Mouse (Mus musculus) CH12.LX (cell line): ENCODE data around the gene Dgkd. TPM values are rescaled to one million over a fixed set of nuclear protein-coding genes. Genes with fewer than 3 reads are reported as not detected.

ENCODE experiments used
- DNase-seq: peaks from one replicate; pipeline ENCODE4 v3.0.0-alpha.2; 2013; ENCODE audit errors: extremely low read depth
- H3K27ac ChIP-seq: 2 replicates; pipeline ENCODE4 v1.5.1; 2012; ENCODE audit warnings: low read depth, mild to moderate bottlenecking, control low read depth, moderate library complexity; ENCODE audit not compliant: insufficient read depth
- H3K27me3 ChIP-seq: replicated peaks from 2 replicates; pipeline ENCODE3; 2012; ENCODE audit warnings: inconsistent platforms
- H3K36me3 ChIP-seq, 2 experiments: replicated peaks in 1 of 2; 2 replicates each; pipeline versions ENCODE3 to v1.6.1; 2012; ENCODE audit warnings: inconsistent platforms in 1 of 2, low read length in 1 of 2, mild to moderate bottlenecking in 1 of 2, mixed read lengths in 1 of 2, moderate library complexity in 1 of 2; ENCODE audit not compliant: control insufficient read depth in 1 of 2, insufficient read depth in 1 of 2
- H3K4me1 ChIP-seq, 2 experiments: 2 replicates each; pipeline ENCODE4 v1.6.1; 2012; ENCODE audit warnings: inconsistent platforms in 1 of 2, moderate library complexity in 1 of 2; ENCODE audit not compliant: insufficient read depth in 2 of 2, control insufficient read depth in 1 of 2
- H3K4me2 ChIP-seq: 2 replicates; pipeline ENCODE4 v1.6.1; 2012; ENCODE audit warnings: low read depth, mild to moderate bottlenecking, control low read depth; ENCODE audit not compliant: poor library complexity, insufficient read depth, severe bottlenecking
- H3K4me3 ChIP-seq, 3 experiments: fragments of 150-350 bp in 1 of 3; sonication (generic) in 1 of 3; replicated peaks in 1 of 3; 2 replicates each; pipeline versions ENCODE3 to v1.5.1; 2011 to 2012; ENCODE audit warnings: low read depth in 2 of 3, low read length in 2 of 3, mild to moderate bottlenecking in 2 of 3, moderate library complexity in 2 of 3, control low read depth in 1 of 3, improper control_type of control experiment in 1 of 3, inconsistent platforms in 1 of 3, mixed read lengths in 1 of 3; ENCODE audit not compliant: poor library complexity in 1 of 3
- H3K79me2 ChIP-seq: replicated peaks from 2 replicates; pipeline ENCODE4 v1.6.1; 2012; ENCODE audit warnings: mild to moderate bottlenecking, moderate library complexity; ENCODE audit not compliant: control insufficient read depth, poor library complexity, insufficient read depth, severe bottlenecking; ENCODE audit errors: extremely low read depth
- H3K9ac ChIP-seq: 2 replicates; pipeline ENCODE4 v1.6.1; 2012; ENCODE audit warnings: low read depth, mild to moderate bottlenecking, control low read depth, moderate library complexity; ENCODE audit not compliant: insufficient read depth
- H3K9me3 ChIP-seq: replicated peaks from 2 replicates; pipeline ENCODE3; 2012; ENCODE audit warnings: low read length, inconsistent platforms, mixed read lengths
- BHLHE40 ChIP-seq: IDR thresholded peaks from 2 replicates; pipeline ENCODE4 v1.6.1; 2011; ENCODE audit warnings: mild to moderate bottlenecking, low read depth, low read length, improper control_type of control experiment
- CHD1 ChIP-seq: IDR thresholded peaks from 2 replicates; pipeline ENCODE4 v1.6.1; 2012; ENCODE audit warnings: low read depth, low read length, improper control_type of control experiment, inconsistent platforms
- CTCF ChIP-seq, 2 experiments: IDR thresholded peaks in 1 of 2; conservative IDR thresholded peaks in 1 of 2; 2 replicates each; pipeline ENCODE4 v1.5.1; 2011 to 2012; ENCODE audit warnings: low read depth in 2 of 2, low read length in 2 of 2, improper control_type of control experiment in 1 of 2, inconsistent platforms in 1 of 2, mild to moderate bottlenecking in 1 of 2, moderate library complexity in 1 of 2
- E2F4 ChIP-seq: IDR thresholded peaks from 2 replicates; pipeline ENCODE4 v1.6.1; 2011; ENCODE audit warnings: low read depth, low read length, improper control_type of control experiment; ENCODE audit not compliant: insufficient replicate concordance
- EP300 ChIP-seq: IDR thresholded peaks from 2 replicates; pipeline ENCODE4 v1.6.1; 2011; ENCODE audit warnings: low read length, improper control_type of control experiment
- ETS1 ChIP-seq: conservative IDR thresholded peaks from 2 replicates; pipeline ENCODE4 v1.6.1; 2012; ENCODE audit warnings: low read depth, mild to moderate bottlenecking, inconsistent platforms, low read length, improper control_type of control experiment, moderate library complexity
- JUND ChIP-seq: conservative IDR thresholded peaks from 2 replicates; pipeline ENCODE4 v1.6.1; 2011; ENCODE audit warnings: low read depth, low read length, improper control_type of control experiment
- MAFK ChIP-seq: IDR thresholded peaks from 2 replicates; pipeline ENCODE4 v1.6.1; 2011; ENCODE audit warnings: low read length, improper control_type of control experiment; ENCODE audit not compliant: insufficient replicate concordance
- MYC ChIP-seq: IDR thresholded peaks from 2 replicates; pipeline ENCODE4 v1.6.1; 2011; ENCODE audit warnings: low read depth, mild to moderate bottlenecking, improper control_type of control experiment, low read length
- NELFE ChIP-seq: IDR thresholded peaks from 2 replicates; pipeline ENCODE4 v1.6.1; 2011; ENCODE audit warnings: low read depth, low read length, improper control_type of control experiment
- POLR2A ChIP-seq: IDR thresholded peaks from 2 replicates; pipeline ENCODE4 v1.6.1; 2011; ENCODE audit warnings: low read depth, mild to moderate bottlenecking, improper control_type of control experiment, low read length
- POLR2AphosphoS2 ChIP-seq: IDR thresholded peaks from 2 replicates; pipeline ENCODE4 v1.6.1; 2011; ENCODE audit warnings: low read depth, low read length, improper control_type of control experiment
- RAD21 ChIP-seq: IDR thresholded peaks from 2 replicates; pipeline ENCODE4 v1.6.1; 2011; ENCODE audit warnings: low read depth, mild to moderate bottlenecking, low read length, improper control_type of control experiment, moderate library complexity
- RCOR1 ChIP-seq: conservative IDR thresholded peaks from 2 replicates; pipeline ENCODE4 v1.6.1; 2012; ENCODE audit warnings: low read depth, mild to moderate bottlenecking, inconsistent platforms, low read length, improper control_type of control experiment
- SMC3 ChIP-seq: IDR thresholded peaks from 2 replicates; pipeline ENCODE4 v1.6.1; 2011; ENCODE audit warnings: low read depth, low read length, improper control_type of control experiment
- TBP ChIP-seq: conservative IDR thresholded peaks from 2 replicates; pipeline ENCODE4 v1.6.1; 2011; ENCODE audit warnings: low read depth, low read length, improper control_type of control experiment
- TCF12 ChIP-seq: IDR thresholded peaks from 2 replicates; pipeline ENCODE4 v1.6.1; 2014; ENCODE audit warnings: low read depth, mild to moderate bottlenecking, inconsistent platforms, low read length, improper control_type of control experiment
- UBTF ChIP-seq: IDR thresholded peaks from 2 replicates; pipeline ENCODE4 v1.6.1; 2012; ENCODE audit warnings: low read depth, mild to moderate bottlenecking, inconsistent platforms, low read length, improper control_type of control experiment, moderate library complexity
- USF1 ChIP-seq: IDR thresholded peaks from 2 replicates; pipeline ENCODE4 v1.6.1; 2014; ENCODE audit warnings: low read depth, mild to moderate bottlenecking, inconsistent platforms, low read length, improper control_type of control experiment
- ZNF384 ChIP-seq: IDR thresholded peaks from 2 replicates; pipeline ENCODE4 v1.6.1; 2012; ENCODE audit warnings: low read depth, low read length, improper control_type of control experiment, inconsistent platforms
- dilution Hi-C: fragments of 300-500 bp; cut with MboI; formaldehyde crosslinking; loops from 2 replicates; pipeline ENCODE4 v1.14.3; 2020; ENCODE audit warnings: low sequenced_read_pairs; ENCODE audit not compliant: extremely low pct_unique_long_range_greater_than_20kb, extremely low pct_ligation_motif_present
- in situ Hi-C: fragments of 300-500 bp; cut with MboI; formaldehyde crosslinking; loops from 3 replicates; pipeline ENCODE4 v1.14.3; 2019; ENCODE audit warnings: low sequenced_read_pairs, low pct_ligation_motif_present, low pct_unique_long_range_greater_than_20kb, mixed read lengths
- polyA plus RNA-seq: library from polyadenylated mRNA; unstranded; fragments of >175 nt; gene quantifications from 2 replicates; pipeline ENCODE4 v1.2.1, GENCODE M21; 2012; ENCODE audit warnings: low read depth; ENCODE audit not compliant: insufficient read length
- total RNA-seq, 2 experiments: library from RNA; depleted of rRNA; stranded (reverse); fragments of 300-350 nt in 1 of 2; fragments of >200 nt in 1 of 2; gene quantifications; 2 replicates each; pipeline ENCODE4 v1.2.3; 2012 to 2014

Dgkd gene
- total and polyA plus RNA-seq, 3 experiments: 57.5 to 89.9 (median 73.8) TPM

DNA sequence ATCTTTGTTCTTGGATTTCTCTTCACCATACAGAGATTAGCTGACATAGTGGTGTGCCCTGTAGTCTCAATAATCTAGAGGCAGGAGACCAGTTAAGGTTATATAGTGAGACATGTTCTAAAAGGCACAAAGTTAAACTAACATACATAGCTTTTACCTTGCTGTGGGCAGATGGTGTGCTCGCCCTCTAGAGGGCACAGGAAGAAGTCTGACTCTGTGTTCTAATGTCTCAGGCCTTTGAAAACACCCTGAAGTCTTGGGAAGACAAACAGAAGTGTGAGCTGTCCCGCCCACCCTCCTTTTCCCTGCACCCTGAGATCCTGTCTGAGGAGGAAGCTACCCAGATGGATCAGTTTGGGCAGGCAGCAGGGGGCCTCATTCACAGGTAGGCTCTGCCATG, 83.4 kb downstream of the Dgkd start:
- in situ Hi-C loops (no loop called here), dilution Hi-C loops (no loop called here)
- Histone ChIP-seq H3K4me3 (no peak overlapping the region), H3K4me1 (peaks cover 0 to 14% of the 10 kb centered on the region in 2 experiments; a peak in 1 of 4 replicates), H3K27ac (no peak overlapping the region), H3K9me3 (no peaks in the 10 kb centered on the region), H3K79me2 (no peaks in the 10 kb centered on the region), H3K36me3 (peaks cover 85 to 98% of the 10 kb centered on the region in 2 experiments), H3K27me3 (no peaks in the 10 kb centered on the region), H3K9ac (no peak overlapping the region), H3K4me2 (no peak overlapping the region)
- TF ChIP-seq POLR2A (no peak), TCF12 (no peak), NELFE (no peak), ETS1 (no peak), UBTF (no peak), MYC (no peak), ZNF384 (no peak), MAFK (no peak), JUND (no peak), RAD21 (peak; percentile 62), POLR2AphosphoS2 (no peak), CHD1 (no peak), SMC3 (peak; percentile 46), BHLHE40 (no peak), USF1 (no peak), TBP (no peak), RCOR1 (no peak), CTCF (conservative IDR thresholded peaks at IDR 0.05 in 1 of 2, IDR thresholded peaks at IDR 0.05 in 1 of 2; ENCODE audit: low read depth in 2 of 2, low read length in 2 of 2) (peak in 1 of 2 experiments; percentile 69; a peak in 2 of 4 replicates), E2F4 (no peak)
- peak; percentile 30 for DNase-seq

DNA sequence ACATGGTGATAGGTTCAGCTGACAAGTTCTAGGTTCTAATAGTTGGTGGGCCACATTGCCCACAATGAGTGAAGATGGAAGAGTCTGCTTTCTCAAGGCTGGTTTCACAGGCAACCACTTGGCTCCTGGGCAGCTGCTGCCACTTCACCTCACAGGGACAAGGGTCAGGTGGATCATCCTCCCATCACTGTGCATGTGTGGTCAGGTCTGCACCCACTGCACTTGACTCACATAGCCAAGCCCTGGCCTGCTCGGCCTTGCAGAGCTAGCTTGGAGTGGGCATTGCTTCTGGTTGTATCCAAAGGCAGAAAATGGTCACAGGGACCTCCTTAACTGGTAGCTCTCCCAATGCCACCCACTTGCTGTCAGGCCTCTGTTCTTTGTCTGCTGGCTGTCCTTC, 88.7 kb downstream of the Dgkd start:
- no peak overlapping the region for H3K4me3 ChIP-seq
- no peak overlapping the region for H3K27ac ChIP-seq
- H3K36me3 ChIP-seq: peaks cover 93 to 100% of the 10 kb centered on the region in 2 experiments
- no peak overlapping the region for H3K9ac ChIP-seq
- TF ChIP-seq POLR2A (0 out of 2 replicates have a peak, but pooled peaks have one; percentile 2), MYC (no peak), SMC3 (no peak), EP300 (no peak)
- no peaks in the 10 kb centered on the region for H3K27me3 ChIP-seq
- DNase-seq: no peak
- no peaks in the 10 kb centered on the region for H3K79me2 ChIP-seq
- in situ Hi-C loops (no loop called here), dilution Hi-C loops (no loop called here)
- H3K9me3 ChIP-seq: no peaks in the 10 kb centered on the region
- no peak overlapping the region for H3K4me2 ChIP-seq
- H3K4me1 ChIP-seq: no peaks in the 10 kb centered on the region
